ENCODE assay signal across 31 mouse cellular contexts in the genomic region with DNA sequence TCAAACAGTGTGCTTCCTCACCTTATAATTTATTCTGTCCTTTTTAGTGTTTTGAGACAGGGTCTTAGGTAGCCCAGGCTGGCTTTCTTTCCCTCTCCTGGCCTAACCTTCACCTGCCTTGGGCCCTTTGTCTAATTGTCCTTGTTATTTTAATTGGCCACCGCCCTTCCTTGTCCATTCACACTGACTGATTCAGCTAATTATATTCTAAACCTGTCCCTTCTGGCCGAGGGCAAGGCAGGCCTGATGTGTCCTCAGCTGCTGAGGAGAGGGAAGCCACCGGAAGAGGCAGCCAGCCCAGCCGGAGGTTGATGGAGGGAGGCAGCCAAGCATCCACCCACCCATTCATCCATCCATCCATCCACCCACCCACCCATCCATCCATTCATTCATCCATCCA. TPM values are rescaled to one million over a fixed set of nuclear protein-coding genes. Genes with fewer than 3 reads are reported as not detected.
DNase-seq lines count a peak whose midpoint lies in the region; ATAC-seq lines count a peak whose summit lies in the region.
"Had no signal": no experiment of that assay in that cellular context is flagged by ENCODE, and none has a peak within 500 bp of the region (broad histone marks: within the 10 kb centered on the region; RNA-seq: fewer than 3 reads in every experiment).

No protein-coding gene starts in this region.

- peak overlapping the region; percentile 17; the same call in 1 of the 2 replicates for H3K27ac ChIP-seq in forebrain, embryonic 10.5 days
- H3K27ac ChIP-seq in forebrain, embryonic 14.5 days (ENCODE audit: low read depth, low read length), result no peak overlapping the region
- no peak overlapping the region for H3K27ac ChIP-seq in hindbrain, embryonic 13.5 days
- no peak overlapping the region for H3K27ac ChIP-seq in hindbrain, embryonic 14.5 days
- H3K27ac ChIP-seq: heart, adult 2 months; heart, embryonic 10.5 days; heart, embryonic 13.5 days; hindbrain, postnatal 0 days had no signal

- H3K4me1 ChIP-seq in forebrain, embryonic 10.5 days, result peaks cover 28% of the 10 kb centered on the region
- peaks cover 5% of the 10 kb centered on the region; the same call in 1 of the 2 replicates for H3K4me1 ChIP-seq in forebrain, embryonic 14.5 days (ENCODE audit: control insufficient read depth, insufficient read depth, low read length)
- H3K4me1 ChIP-seq in hindbrain, embryonic 13.5 days (replicated peaks), result peaks cover 54% of the 10 kb centered on the region
- peaks cover 7% of the 10 kb centered on the region for H3K4me1 ChIP-seq in hindbrain, embryonic 14.5 days (replicated peaks; ENCODE audit: control insufficient read depth, insufficient read depth, low read length)

- 64% methylated on average over 4 of the region's 4 CpGs for WGBS in forebrain, embryonic 10.5 days
- WGBS in forebrain, embryonic 14.5 days, result 57% methylated on average over 4 of the region's 4 CpGs
- 36% methylated on average over 4 of the region's 4 CpGs for WGBS in hindbrain, embryonic 13.5 days
- WGBS in hindbrain, embryonic 14.5 days, result 47% methylated on average over 4 of the region's 4 CpGs

- H3K4me2 ChIP-seq in forebrain, embryonic 14.5 days (ENCODE audit: low read length), result no peak overlapping the region
- no peak overlapping the region for H3K4me2 ChIP-seq in hindbrain, embryonic 13.5 days
- no peak overlapping the region for H3K4me2 ChIP-seq in hindbrain, embryonic 14.5 days (replicated peaks)
- H3K4me2 ChIP-seq: forebrain, embryonic 12.5 days; heart, embryonic 13.5 days had no signal

- H3K36me3 ChIP-seq in forebrain, embryonic 10.5 days (replicated peaks), result peaks cover 43% of the 10 kb centered on the region
- peaks cover 64% of the 10 kb centered on the region for H3K36me3 ChIP-seq in forebrain, embryonic 14.5 days (ENCODE audit: control insufficient read depth, insufficient read depth, low read length)
- H3K36me3 ChIP-seq in hindbrain, embryonic 13.5 days, result peaks cover 65% of the 10 kb centered on the region
- H3K36me3 ChIP-seq in hindbrain, embryonic 14.5 days (replicated peaks; ENCODE audit: control insufficient read depth, insufficient read depth), result peaks cover 42% of the 10 kb centered on the region
- H3K36me3 ChIP-seq: G1E; heart, embryonic 10.5 days; heart, embryonic 13.5 days had no signal

- ATAC-seq in forebrain, embryonic 14.5 days, result no peak
- no peak for ATAC-seq in hindbrain, embryonic 13.5 days (ENCODE audit: low FRiP score)
- no peak for ATAC-seq in hindbrain, embryonic 14.5 days (ENCODE audit: low FRiP score)
- ATAC-seq: activated CD4-positive, CD25-positive, alpha-beta regulatory T cell, adult 4 months; forebrain, embryonic 16.5 days; hindbrain, postnatal 0 days; inflammation-experienced regulatory T-cells, adult 6 months; intestine, embryonic 16.5 days; Patski had no signal

- DNase-seq in forebrain, embryonic 10.5 days (ENCODE audit: extremely low spot score, low spot score), result no peak
- no peak for DNase-seq in forebrain, embryonic 14.5 days (ENCODE audit: low spot score)
- no peak for DNase-seq in hindbrain, embryonic 14.5 days (ENCODE audit: low spot score)
- peak; percentile 82 for DNase-seq in ES-CJ7 (ENCODE audit: low read depth, low spot score)
- DNase-seq in ZHBTc4 (ENCODE audit: low read depth, low spot score), result peak; percentile 61
- no peak for DNase-seq in adrenal gland, adult 8-10 months
- no peak for DNase-seq in spleen, postnatal 36 days (ENCODE audit: low spot score in 2 of 2)
- DNase-seq: adrenal gland, postnatal 10 days; adrenal gland, postnatal 36 days; cerebellum, adult 18-20 months; cerebellum, adult 9-10 months; cerebellum, postnatal 14 days; gastrocnemius, postnatal 10 days; gastrocnemius, postnatal 36 days; heart, adult 2 months; heart, postnatal 14 days; heart, postnatal 4 days; kidney, adult 18-20 months had no signal

- no peaks in the 10 kb centered on the region for H3K9me3 ChIP-seq in forebrain, embryonic 10.5 days
- H3K9me3 ChIP-seq in forebrain, embryonic 14.5 days (replicated peaks; ENCODE audit: control insufficient read depth, low read length), result no peaks in the 10 kb centered on the region
- no peaks in the 10 kb centered on the region for H3K9me3 ChIP-seq in hindbrain, embryonic 13.5 days
- H3K9me3 ChIP-seq in hindbrain, embryonic 14.5 days (ENCODE audit: control insufficient read depth, low read length), result no peaks in the 10 kb centered on the region
- H3K9me3 ChIP-seq: forebrain, embryonic 12.5 days; G1E; heart, embryonic 10.5 days; heart, embryonic 13.5 days had no signal

- H3K9ac ChIP-seq in forebrain, embryonic 14.5 days (ENCODE audit: low read length), result no peak overlapping the region
- 0 out of 2 replicates have a peak overlapping the region, but pooled peaks have one; percentile 5 for H3K9ac ChIP-seq in hindbrain, embryonic 13.5 days
- no peak overlapping the region for H3K9ac ChIP-seq in hindbrain, embryonic 14.5 days
- H3K9ac ChIP-seq: forebrain, embryonic 12.5 days; heart, embryonic 13.5 days had no signal

- H3K4me3 ChIP-seq in forebrain, embryonic 10.5 days, result no peak overlapping the region
- H3K4me3 ChIP-seq in forebrain, embryonic 14.5 days (ENCODE audit: low read depth, low read length), result no peak overlapping the region
- no peak overlapping the region for H3K4me3 ChIP-seq in hindbrain, embryonic 13.5 days
- no peak overlapping the region for H3K4me3 ChIP-seq in hindbrain, embryonic 14.5 days (replicated peaks; ENCODE audit: low read length)
- H3K4me3 ChIP-seq: forebrain, embryonic 12.5 days; heart, adult 2 months; heart, embryonic 10.5 days; heart, embryonic 13.5 days had no signal

- no peaks in the 10 kb centered on the region for H3K27me3 ChIP-seq in forebrain, embryonic 10.5 days (ENCODE audit: poor library complexity, severe bottlenecking)
- no peaks in the 10 kb centered on the region for H3K27me3 ChIP-seq in forebrain, embryonic 14.5 days (replicated peaks; ENCODE audit: control insufficient read depth, insufficient read depth, low read length)
- no peaks in the 10 kb centered on the region for H3K27me3 ChIP-seq in hindbrain, embryonic 13.5 days
- no peaks in the 10 kb centered on the region for H3K27me3 ChIP-seq in hindbrain, embryonic 14.5 days (ENCODE audit: control insufficient read depth, insufficient read depth, low read length)
- H3K27me3 ChIP-seq: forebrain, embryonic 12.5 days had no signal

RNA-seq across cellular contexts. Expression of a gene that starts 52.2 kb away (rescaled TPM):
- polyA plus RNA-seq in forebrain, embryonic 10.5 days (2016; fragmentation: Nextera tagmentation; extraction: Ambion mirVana), result 3.3 and 3.7 TPM in 2 replicates
- 21.1 and 23.3 TPM in 2 replicates for polyA plus RNA-seq in forebrain, embryonic 14.5 days (2014; fragmentation: Nextera tagmentation; extraction: Ambion mirVana)
- 22.8 and 24.5 TPM in 2 replicates for polyA plus RNA-seq in hindbrain, embryonic 13.5 days (2015; fragmentation: Nextera tagmentation; extraction: Ambion mirVana)
- polyA plus RNA-seq in hindbrain, embryonic 14.5 days (2014; fragmentation: Nextera tagmentation; extraction: Ambion mirVana), result 24.5 and 26.0 TPM in 2 replicates
- 1 to 10 TPM in 1 of 4 experiments, under 1 TPM in 3; 0.46 to 1.0 (median 0.77) TPM for total RNA-seq in adrenal gland, adult 8-10 months (2022)
- total RNA-seq: gastrocnemius, adult 18-20 months; gastrocnemius, postnatal 36 days; granulocyte monocyte progenitor cell, adult 5-6 weeks had no signal
- polyA plus RNA-seq: activated CD4-positive, CD25-positive, alpha-beta regulatory T cell, adult 4 months; G1E; inflammation-experienced regulatory T-cells, adult 6 months had no signal

Comparison
In these comparisons a context has a peak if more than half of its experiments do, and no peak if none do; other contexts are left out.
1. DNase-seq: peak in ES-CJ7 (single experiment) and ZHBTc4 (single experiment); none in forebrain, embryonic 10.5 days (single experiment), forebrain, embryonic 14.5 days (single experiment), hindbrain, embryonic 14.5 days (single experiment), adrenal gland, adult 8-10 months (single experiment) and spleen, postnatal 36 days (0 of 2).